Mouse (Mus musculus): ENCODE measurements at regions not wholly inside any gene's neighbourhood (a gene's known extent, or its start where the extent isn't known, plus 50 kb on each side); places are given as distances from the start of the nearest gene placed in this dataset.

GRCm38 (mm10) chr8:101690901-101691300 is 1094.5 kb downstream of the Cdh11 start:
- no peak for TF ChIP-seq CTCF (IDR thresholded peaks at IDR 0.05; ENCODE audit: low read depth)
- TF ChIP-seq EP300 (IDR thresholded peaks at IDR 0.05; ENCODE audit: low read depth): no peak
